Mouse (Mus musculus) right cerebral cortex, postnatal 10 days (tissue): ENCODE results near the gene Vmn1r218.
"Not testable (repeated sequence)": the region's sequence is repeated elsewhere in the genome, so short reads cannot be mapped to it uniquely, and the experiment has no call there.

Experiments used
- DNase-seq, 2 experiments: peaks; one replicate each; pipeline ENCODE4 v3.0.0; 2021; ENCODE audit warnings: low spot score in 2 of 2

The Vmn1r218 gene

DNA sequence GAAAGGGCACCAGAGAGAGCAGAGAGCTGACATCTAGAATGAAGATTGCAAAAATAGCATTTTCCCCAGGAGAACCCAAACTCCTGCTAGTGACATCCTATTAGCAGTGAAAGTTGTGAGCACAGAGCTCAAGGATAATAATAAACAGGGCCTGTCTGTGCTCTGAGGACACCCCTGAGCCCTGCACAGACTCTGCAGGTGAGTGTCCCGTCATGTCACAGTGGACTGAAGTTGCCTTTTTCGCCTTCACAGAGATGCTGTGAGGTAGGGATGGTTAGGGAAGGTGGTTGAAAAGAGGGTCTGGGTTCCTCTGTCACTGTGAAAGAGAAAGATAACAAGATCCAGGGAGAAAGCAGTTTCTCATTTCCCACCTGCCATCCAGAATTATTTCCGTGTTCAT lies at the start of gene Vmn1r218:
Vmn1r218 (plus strand) TSS at position 57 of the 400 bp plus-strand sequence.
- no peak for DNase-seq

DNA sequence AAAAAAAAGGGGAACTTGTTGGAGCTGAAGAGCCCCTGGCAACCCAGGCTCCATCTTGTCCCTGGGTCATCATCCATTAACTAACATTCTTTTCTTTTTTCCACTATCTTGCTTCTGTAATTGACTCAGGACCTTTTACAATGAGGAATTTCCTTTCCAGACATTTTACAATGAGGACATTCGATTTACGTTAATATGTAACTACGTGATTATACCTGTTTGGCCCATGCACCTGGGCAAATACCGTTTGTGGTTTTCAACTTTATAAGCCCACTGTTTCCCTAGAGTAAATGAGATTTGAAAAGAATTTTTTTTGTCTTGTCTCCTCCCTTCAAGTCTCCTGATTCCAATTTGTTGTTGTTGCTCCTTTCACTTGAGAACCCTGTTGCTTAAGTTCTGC lies 38.6 kb upstream of the Vmn1r218 start:
- DNase-seq = no peak

DNA sequence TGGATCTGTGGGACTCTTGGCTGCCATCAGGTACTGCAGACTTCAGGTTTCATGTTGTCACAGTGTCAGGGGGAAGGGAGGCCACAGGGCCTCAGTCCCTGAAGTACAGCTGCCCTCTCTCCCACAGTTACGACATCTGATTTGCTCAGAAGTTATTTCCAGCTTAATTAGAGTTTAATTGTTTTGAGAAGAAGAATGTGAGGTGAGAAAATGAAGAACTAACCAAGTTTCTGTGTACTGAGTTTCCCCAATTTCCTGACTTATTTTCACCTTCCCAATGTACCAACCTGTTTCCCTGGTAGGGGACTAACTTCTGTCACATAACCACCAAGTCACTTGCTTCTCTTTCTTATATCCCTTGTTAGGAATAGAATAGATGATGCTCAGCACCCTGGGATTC lies 14.8 kb upstream of the Vmn1r218 start, which contains the start of gene Vmn1r217:
Vmn1r217 (minus strand) TSS at position 101 of the 400 bp plus-strand sequence.
- not testable (repeated sequence) for DNase-seq

DNA sequence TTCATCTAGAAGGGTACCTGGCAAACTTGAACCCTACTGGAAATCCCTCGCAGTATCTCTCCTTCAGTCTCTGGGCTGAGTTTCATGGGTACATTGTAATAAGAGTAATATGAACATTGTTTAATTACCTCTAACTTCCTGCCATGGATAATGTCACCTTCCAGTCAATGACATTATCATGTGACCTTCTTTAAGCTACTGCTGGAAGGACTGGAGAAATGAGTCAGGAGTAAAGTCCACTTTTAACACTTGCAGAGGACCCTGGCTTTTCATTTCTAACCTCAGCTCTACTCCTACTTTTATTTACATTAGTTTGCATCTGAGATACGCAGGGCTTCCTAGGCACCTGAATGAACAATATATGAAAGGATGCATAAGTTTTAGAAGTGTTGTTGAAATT lies 12.3 kb upstream of the Vmn1r218 start:
- DNase-seq = no peak

DNA sequence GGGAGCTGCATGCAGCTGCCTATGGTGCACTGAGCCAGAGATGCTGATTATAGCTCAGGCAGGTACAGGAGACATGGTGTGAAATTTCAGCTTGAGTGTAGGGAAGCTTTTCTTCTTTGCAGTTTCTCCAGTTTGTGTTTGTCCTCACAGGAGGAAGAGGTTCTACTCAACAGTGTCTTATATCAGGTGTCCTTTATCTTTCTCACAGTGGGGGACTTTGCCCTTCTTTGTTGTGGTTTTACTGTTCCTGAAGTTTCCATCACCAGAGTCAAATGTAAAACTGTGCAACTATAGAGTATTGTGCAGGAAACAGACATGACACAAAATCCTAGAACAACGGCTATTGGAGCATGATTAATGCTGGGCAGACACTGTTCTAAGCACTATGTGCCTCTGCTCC lies 546 bp downstream of the Vmn1r218 start:
- no peak for DNase-seq

DNA sequence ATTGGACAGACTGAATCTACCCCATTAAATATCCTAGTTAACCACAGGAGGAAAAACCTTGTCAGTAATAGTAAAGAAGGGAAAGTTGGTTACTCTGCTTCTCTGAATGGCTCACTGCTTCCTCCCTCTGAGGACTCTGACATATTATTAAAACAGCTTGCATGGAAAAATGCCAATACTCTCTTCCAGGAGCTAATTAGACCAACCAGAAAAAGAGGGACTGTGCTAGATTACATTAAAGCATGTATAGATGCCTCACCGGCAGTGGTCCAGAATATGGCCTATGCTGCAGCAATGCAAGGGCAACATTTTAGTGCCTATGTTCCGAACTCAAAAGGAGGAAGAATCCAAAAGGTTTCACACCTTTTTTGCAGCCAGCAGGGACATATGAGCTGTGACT lies 5.9 kb downstream of the Vmn1r218 start:
- DNase-seq = no peak

DNA sequence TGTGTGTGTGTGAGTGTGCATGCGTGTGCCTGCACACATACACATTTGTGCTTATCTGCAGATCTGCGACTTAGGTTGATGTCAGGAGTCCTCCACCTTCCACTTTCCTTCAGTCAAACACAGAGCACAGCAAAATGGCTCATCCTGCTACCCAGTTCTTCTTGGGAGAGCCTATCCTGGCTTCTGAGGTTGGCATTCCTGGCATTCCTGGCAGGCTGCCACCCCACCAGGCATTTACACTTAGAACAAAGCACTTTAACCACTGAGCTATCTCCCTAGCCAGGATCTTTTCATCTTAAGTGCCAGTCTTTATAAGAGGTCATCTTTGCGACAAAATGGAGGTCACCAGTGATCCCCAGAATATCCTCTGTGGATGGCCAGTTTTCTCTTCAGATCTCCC lies 24.9 kb downstream of the Vmn1r218 start:
- DNase-seq = no peak

DNA sequence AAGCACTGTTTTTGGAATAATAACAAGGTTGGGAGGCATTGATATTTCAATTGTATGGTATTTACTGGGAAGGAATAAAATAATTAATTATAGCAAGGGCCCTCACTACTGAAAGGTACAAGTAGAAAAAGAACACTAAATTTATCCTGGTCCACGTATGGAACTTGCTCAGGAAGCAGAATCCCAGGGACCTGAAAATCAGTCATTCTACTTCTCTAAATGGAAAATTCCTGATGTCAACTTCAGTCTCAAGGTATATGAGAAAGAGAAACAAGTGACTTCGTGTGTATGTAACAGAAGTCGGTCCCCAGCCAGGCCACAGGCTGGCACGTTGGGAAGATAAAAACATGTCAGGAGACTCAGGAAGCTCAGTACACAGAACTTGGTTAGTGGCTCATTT lies 26.1 kb downstream of the Vmn1r218 start, which contains the start of gene Vmn1r219:
Vmn1r219 (plus strand) TSS at position 301 of the 400 bp plus-strand sequence.
- DNase-seq = no peak

DNA sequence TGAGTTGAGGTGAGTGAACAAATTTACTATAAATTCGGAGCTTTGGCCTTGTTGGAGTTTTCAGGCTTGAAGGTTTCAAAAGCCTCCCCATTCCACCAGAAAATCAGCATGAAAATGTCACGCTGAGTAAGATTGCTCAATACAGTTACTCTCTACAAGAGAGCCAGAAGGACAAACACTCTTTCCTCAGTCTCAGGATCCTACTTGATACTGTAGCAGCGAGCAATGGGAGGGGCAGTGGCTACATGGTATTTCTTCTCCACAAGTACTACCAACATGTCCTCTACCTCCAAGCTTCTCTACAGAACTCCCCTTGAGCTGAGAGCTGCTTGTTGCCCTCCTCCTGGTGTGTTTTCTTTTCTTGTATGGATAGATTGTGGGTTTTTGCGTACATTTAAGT lies 33.5 kb downstream of the Vmn1r218 start:
- not testable (repeated sequence) for DNase-seq

DNA sequence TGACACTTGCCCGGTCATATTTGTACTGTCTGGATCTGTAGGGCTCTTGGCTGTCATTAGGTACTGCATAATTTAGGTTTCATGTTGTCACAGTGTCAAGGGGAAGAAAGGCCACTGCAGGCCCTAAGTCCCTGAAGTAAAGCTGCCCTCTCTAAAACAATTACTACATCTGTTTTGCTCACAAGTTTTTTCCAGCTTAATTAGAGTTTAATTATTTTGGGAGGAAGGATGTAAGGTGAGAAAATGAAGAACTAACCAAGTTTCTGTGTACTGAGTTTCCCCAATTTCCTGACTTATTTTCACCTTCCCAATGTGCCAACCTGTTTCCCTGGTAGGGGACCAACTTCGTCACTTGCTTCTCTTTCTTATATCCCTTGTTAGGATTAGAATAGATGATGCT lies 54.9 kb downstream of the Vmn1r218 start, which contains the start of gene Vmn1r220:
Vmn1r220 (minus strand) TSS at position 101 of the 400 bp plus-strand sequence.
- no peak for DNase-seq
